Mouse (Mus musculus): ENCODE data around the gene Gas8. TPM values are rescaled to one million over a fixed set of nuclear protein-coding genes. Genes with fewer than 3 reads are reported as not detected.
"Not testable (repeated sequence)": the region's sequence is repeated elsewhere in the genome, so short reads cannot be mapped to it uniquely, and the experiment has no call there.

Gas8 gene
- total RNA-seq (2021) = 10 to 100 TPM; 23.3 to 33.1 TPM

GRCm38 (mm10) chr8:123518667-123519066, at the start of gene Gas8:
Gene Gas8 (plus strand): TSS chr8:123518834.
- DNase-seq (ENCODE audit: extremely low spot score in 1 of 2, low spot score in 1 of 2) = peak; percentile 66 to 73

- DNase-seq (ENCODE audit: extremely low spot score in 1 of 2, low spot score in 1 of 2) = not testable (repeated sequence)
These were observed 45.6 kb upstream of the Gas8 start for GRCm38 (mm10) chr8:123472991-123473390.

GRCm38 (mm10) chr8:123474549-123474948, 44.1 kb upstream of the Gas8 start:
- DNase-seq (ENCODE audit: extremely low spot score in 1 of 2, low spot score in 1 of 2) = not testable (repeated sequence)

GRCm38 (mm10) chr8:123476911-123477736, 41.5 kb upstream of the Gas8 start:
- DNase-seq (ENCODE audit: extremely low spot score in 1 of 2, low spot score in 1 of 2) = peak; percentile 11 to 24

- DNase-seq (ENCODE audit: extremely low spot score in 1 of 2, low spot score in 1 of 2) = peak; percentile 85 to 96
These were observed 40.8 kb upstream of the Gas8 start, which contains the start of gene Afg3l1 for GRCm38 (mm10) chr8:123477737-123478258. Gene Afg3l1 (plus strand): TSS chr8:123477903.

- DNase-seq (ENCODE audit: extremely low spot score in 1 of 2, low spot score in 1 of 2) = peak in 1 of 2 experiments; percentile 8
These were observed 40.0 kb upstream of the Gas8 start for GRCm38 (mm10) chr8:123478456-123479218.

GRCm38 (mm10) chr8:123482627-123483026, 36.0 kb upstream of the Gas8 start:
- no peak for DNase-seq (ENCODE audit: extremely low spot score in 1 of 2, low spot score in 1 of 2)

- no peak for DNase-seq (ENCODE audit: extremely low spot score in 1 of 2, low spot score in 1 of 2)
These were observed 27.2 kb upstream of the Gas8 start for GRCm38 (mm10) chr8:123491280-123492075.

GRCm38 (mm10) chr8:123492898-123493297, 25.7 kb upstream of the Gas8 start:
- no peak for DNase-seq (ENCODE audit: extremely low spot score in 1 of 2, low spot score in 1 of 2)

GRCm38 (mm10) chr8:123497699-123498098, 20.9 kb upstream of the Gas8 start:
- DNase-seq (ENCODE audit: extremely low spot score in 1 of 2, low spot score in 1 of 2) = no peak

GRCm38 (mm10) chr8:123498963-123499362, 19.7 kb upstream of the Gas8 start:
- peak in 1 of 2 experiments; percentile 23 for DNase-seq (ENCODE audit: extremely low spot score in 1 of 2, low spot score in 1 of 2)

GRCm38 (mm10) chr8:123499556-123499955, 19.1 kb upstream of the Gas8 start:
- DNase-seq (ENCODE audit: extremely low spot score in 1 of 2, low spot score in 1 of 2) = no peak

- DNase-seq (ENCODE audit: extremely low spot score in 1 of 2, low spot score in 1 of 2) = no peak
These were observed 16.4 kb upstream of the Gas8 start for GRCm38 (mm10) chr8:123502192-123502591.

- DNase-seq (ENCODE audit: extremely low spot score in 1 of 2, low spot score in 1 of 2) = no peak
These were observed 14.7 kb upstream of the Gas8 start for GRCm38 (mm10) chr8:123503801-123504467.

GRCm38 (mm10) chr8:123504591-123505195, 13.9 kb upstream of the Gas8 start:
- DNase-seq (ENCODE audit: extremely low spot score in 1 of 2, low spot score in 1 of 2) = no peak

GRCm38 (mm10) chr8:123505267-123505666, 13.4 kb upstream of the Gas8 start:
- no peak for DNase-seq (ENCODE audit: extremely low spot score in 1 of 2, low spot score in 1 of 2)

- no peak for DNase-seq (ENCODE audit: extremely low spot score in 1 of 2, low spot score in 1 of 2)
These were observed 12.9 kb upstream of the Gas8 start for GRCm38 (mm10) chr8:123505695-123506094.

GRCm38 (mm10) chr8:123507153-123507552, 11.5 kb upstream of the Gas8 start:
- no peak for DNase-seq (ENCODE audit: extremely low spot score in 1 of 2, low spot score in 1 of 2)

- no peak for DNase-seq (ENCODE audit: extremely low spot score in 1 of 2, low spot score in 1 of 2)
These were observed 7.8 kb upstream of the Gas8 start for GRCm38 (mm10) chr8:123510819-123511218.

Measured in layer of hippocampus, postnatal 25 days (tissue).